Comparison of ENCODE assay signal across 13 mouse cellular contexts in the genomic region with DNA sequence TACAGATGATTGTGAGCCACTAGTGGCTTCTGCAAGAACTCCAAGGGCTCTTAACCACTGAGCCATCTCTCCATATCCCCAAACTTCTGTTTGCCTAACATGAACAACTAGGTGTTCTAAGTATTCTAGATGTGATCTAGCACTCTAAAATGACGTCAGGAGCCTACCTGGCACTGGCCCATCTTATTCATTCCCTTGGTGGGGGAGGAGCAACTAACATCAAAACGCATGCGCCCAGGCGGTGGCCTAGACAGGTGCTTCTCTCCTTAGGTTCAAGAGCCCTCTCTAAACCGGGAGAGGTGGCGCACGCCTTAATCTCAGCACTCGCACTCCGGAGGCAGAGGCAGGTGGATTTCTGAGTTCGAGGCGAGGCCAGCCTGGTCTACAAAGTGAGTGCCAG. TPM values are rescaled to one million over a fixed set of nuclear protein-coding genes. Genes with fewer than 3 reads are reported as not detected.
DNase-seq lines count a peak whose midpoint lies in the region; ATAC-seq and TF ChIP-seq lines count a peak whose summit lies in the region.
"Had no signal": no experiment of that assay in that cellular context is flagged by ENCODE, and none has a peak within 500 bp of the region (broad histone marks: within the 10 kb centered on the region; RNA-seq: fewer than 3 reads in every experiment).

No protein-coding gene starts in this region.

- no peaks in the 10 kb centered on the region for H3K9me3 ChIP-seq in forebrain, embryonic 10.5 days
- no peaks in the 10 kb centered on the region for H3K9me3 ChIP-seq in forebrain, embryonic 11.5 days (ENCODE audit: control insufficient read depth, low read length)
- H3K9me3 ChIP-seq in limb, embryonic 14.5 days (ENCODE audit: control insufficient read depth, low read length): no peaks in the 10 kb centered on the region
- no peaks in the 10 kb centered on the region for H3K9me3 ChIP-seq in stomach, postnatal 0 days (ENCODE audit: control insufficient read depth, low read length)
- H3K9me3 ChIP-seq: megakaryocyte, embryonic 14.5 days had no signal

- H3K9ac ChIP-seq in forebrain, embryonic 11.5 days (ENCODE audit: low read length): no peak overlapping the region
- no peak overlapping the region for H3K9ac ChIP-seq in limb, embryonic 14.5 days (ENCODE audit: low read depth, low read length, severe bottlenecking)
- H3K9ac ChIP-seq in stomach, postnatal 0 days (ENCODE audit: low read length): no peak overlapping the region

- no peak overlapping the region for H3K27ac ChIP-seq in forebrain, embryonic 10.5 days
- no peak overlapping the region for H3K27ac ChIP-seq in forebrain, embryonic 11.5 days (ENCODE audit: low read depth, low read length)
- H3K27ac ChIP-seq in limb, embryonic 14.5 days (replicated peaks; ENCODE audit: low read depth, low read length): no peak overlapping the region
- no peak overlapping the region for H3K27ac ChIP-seq in stomach, postnatal 0 days (replicated peaks)

- WGBS in forebrain, embryonic 10.5 days: 66% methylated on average over 11 of the region's 11 CpGs
- 62% methylated on average over 11 of the region's 11 CpGs for WGBS in forebrain, embryonic 11.5 days
- 49% methylated on average over 11 of the region's 11 CpGs for WGBS in limb, embryonic 14.5 days
- 62% methylated on average over 11 of the region's 11 CpGs for WGBS in stomach, postnatal 0 days

- peaks cover 37% of the 10 kb centered on the region for H3K27me3 ChIP-seq in forebrain, embryonic 10.5 days (ENCODE audit: poor library complexity, severe bottlenecking)
- peaks cover 18% of the 10 kb centered on the region for H3K27me3 ChIP-seq in forebrain, embryonic 11.5 days (ENCODE audit: control insufficient read depth, insufficient read depth, low read length)
- H3K27me3 ChIP-seq in limb, embryonic 14.5 days (ENCODE audit: control insufficient read depth, insufficient read depth, low read length): peaks cover 17% of the 10 kb centered on the region
- H3K27me3 ChIP-seq in stomach, postnatal 0 days (ENCODE audit: control insufficient read depth, insufficient read depth, low read length): no peaks in the 10 kb centered on the region

- no peak for TF ChIP-seq EP300 in stomach, postnatal 0 days (optimal IDR thresholded peaks at IDR 0.05)

- no peak for DNase-seq in forebrain, embryonic 10.5 days (ENCODE audit: extremely low spot score, low spot score)
- DNase-seq in forebrain, embryonic 11.5 days (ENCODE audit: low spot score): no peak
- DNase-seq in lung, postnatal 36 days: peak; percentile 27
- DNase-seq in lung, postnatal 25 days (ENCODE audit: low spot score): no peak
- DNase-seq in limb, embryonic 14.5 days (ENCODE audit: low spot score): no peak
- DNase-seq in stomach, postnatal 0 days (ENCODE audit: low spot score): no peak
- DNase-seq in adrenal gland, postnatal 25 days: no peak
- no peak for DNase-seq in right cerebral cortex, postnatal 36 days (ENCODE audit: low spot score in 2 of 2)
- DNase-seq: cerebellum, adult 11 months; right cerebral cortex, adult 18-20 months; thymus, adult 2 months had no signal

- H3K4me1 ChIP-seq in forebrain, embryonic 10.5 days: peaks cover 19% of the 10 kb centered on the region
- H3K4me1 ChIP-seq in forebrain, embryonic 11.5 days (replicated peaks; ENCODE audit: control insufficient read depth, insufficient read depth, low read length): peaks cover 10% of the 10 kb centered on the region
- H3K4me1 ChIP-seq in limb, embryonic 14.5 days (ENCODE audit: control insufficient read depth, insufficient read depth, low read length): peaks cover 8% of the 10 kb centered on the region
- H3K4me1 ChIP-seq in stomach, postnatal 0 days (replicated peaks; ENCODE audit: control insufficient read depth, insufficient read depth): peaks cover 6% of the 10 kb centered on the region; the same call in 1 of the 2 replicates

- no peak for ATAC-seq in forebrain, embryonic 11.5 days (replicated peaks; ENCODE audit: low FRiP score)
- no peak for ATAC-seq in limb, embryonic 14.5 days (ENCODE audit: low FRiP score, low read depth)
- ATAC-seq in stomach, postnatal 0 days (ENCODE audit: low FRiP score, low TSS enrichment): no peak

- no peak overlapping the region for H3K4me2 ChIP-seq in forebrain, embryonic 11.5 days (ENCODE audit: low read depth, low read length, severe bottlenecking)
- H3K4me2 ChIP-seq in limb, embryonic 14.5 days (replicated peaks; ENCODE audit: low read depth, low read length, severe bottlenecking): no peak overlapping the region; the same call in 1 of the 2 replicates
- 0 out of 2 replicates have a peak overlapping the region, but pooled peaks have one; percentile 87 for H3K4me2 ChIP-seq in stomach, postnatal 0 days (replicated peaks; ENCODE audit: low read depth)

- peak overlapping the region; percentile 63 for H3K4me3 ChIP-seq in forebrain, embryonic 10.5 days
- no peak overlapping the region for H3K4me3 ChIP-seq in forebrain, embryonic 11.5 days (ENCODE audit: low read depth, low read length)
- H3K4me3 ChIP-seq in limb, embryonic 14.5 days (replicated peaks; ENCODE audit: low read length): peak overlapping the region; percentile 55; the same call in 1 of the 2 replicates
- no peak overlapping the region for H3K4me3 ChIP-seq in stomach, postnatal 0 days (ENCODE audit: low read depth, low read length)

- no peak for TF ChIP-seq POLR2A in limb, embryonic 14.5 days (IDR thresholded peaks at IDR 0.05; ENCODE audit: borderline replicate concordance, extremely low read depth, insufficient read depth, insufficient read length)

- no peak for TF ChIP-seq CTCF in stomach, postnatal 0 days (IDR thresholded peaks at IDR 0.05; ENCODE audit: low read depth)

- no peaks in the 10 kb centered on the region for H3K36me3 ChIP-seq in forebrain, embryonic 10.5 days (replicated peaks)
- H3K36me3 ChIP-seq in forebrain, embryonic 11.5 days (ENCODE audit: control insufficient read depth, insufficient read depth, low read length): no peaks in the 10 kb centered on the region
- no peaks in the 10 kb centered on the region for H3K36me3 ChIP-seq in limb, embryonic 14.5 days (ENCODE audit: control insufficient read depth, insufficient read depth, low read length)
- no peaks in the 10 kb centered on the region for H3K36me3 ChIP-seq in stomach, postnatal 0 days (ENCODE audit: control insufficient read depth, insufficient read depth, low read length)

RNA-seq across cellular contexts. Expression of a gene that starts 1.3 kb away (rescaled TPM):
- 2.1 and 2.3 TPM in 2 replicates for polyA plus RNA-seq in forebrain, embryonic 10.5 days (2016; fragmentation: Nextera tagmentation; extraction: Ambion mirVana)
- polyA plus RNA-seq in forebrain, embryonic 11.5 days (2014; fragmentation: Nextera tagmentation; extraction: Ambion mirVana): 1.4 and 1.9 TPM in 2 replicates
- 4.7 and 4.8 TPM in 2 replicates for polyA plus RNA-seq in limb, embryonic 14.5 days (2012; rRNA removed)
- 3.9 and 4.6 TPM in 2 replicates for polyA plus RNA-seq in limb, embryonic 14.5 days (2014; fragmentation: Nextera tagmentation; extraction: Ambion mirVana)
- 0.83 and 1.2 TPM in 2 replicates for polyA plus RNA-seq in stomach, postnatal 0 days (2015; fragmentation: Nextera tagmentation; extraction: Ambion mirVana)
- 6.2 and 8.5 TPM in 2 replicates for total RNA-seq in adrenal gland, postnatal 25 days (2021)
- total RNA-seq: hematopoietic stem cell, adult 5-6 weeks had no signal

RNA-seq across cellular contexts. Expression of a gene that starts 22.9 kb away (rescaled TPM):
- polyA plus RNA-seq in forebrain, embryonic 10.5 days (2016; fragmentation: Nextera tagmentation; extraction: Ambion mirVana): 529 and 553 TPM in 2 replicates
- 212 and 213 TPM in 2 replicates for polyA plus RNA-seq in forebrain, embryonic 11.5 days (2014; fragmentation: Nextera tagmentation; extraction: Ambion mirVana)
- polyA plus RNA-seq in limb, embryonic 14.5 days (2012; rRNA removed): 248 and 345 TPM in 2 replicates
- 151 and 167 TPM in 2 replicates for polyA plus RNA-seq in limb, embryonic 14.5 days (2014; fragmentation: Nextera tagmentation; extraction: Ambion mirVana)
- polyA plus RNA-seq in stomach, postnatal 0 days (2015; fragmentation: Nextera tagmentation; extraction: Ambion mirVana): 155 and 161 TPM in 2 replicates
- 147 and 148 TPM in 2 replicates for total RNA-seq in adrenal gland, postnatal 25 days (2021)

RNA-seq across cellular contexts. Expression of a gene that starts 41.8 kb away (rescaled TPM):
- polyA plus RNA-seq in forebrain, embryonic 10.5 days (2016; fragmentation: Nextera tagmentation; extraction: Ambion mirVana): 0.16 TPM in 1 of 2 replicates, not detected in the other
- polyA plus RNA-seq in forebrain, embryonic 11.5 days (2014; fragmentation: Nextera tagmentation; extraction: Ambion mirVana): not detected in 2 replicates
- polyA plus RNA-seq in limb, embryonic 14.5 days (2012; rRNA removed): 0.05 and 0.06 TPM in 2 replicates
- 0.26 TPM in 1 of 2 replicates, not detected in the other for polyA plus RNA-seq in limb, embryonic 14.5 days (2014; fragmentation: Nextera tagmentation; extraction: Ambion mirVana)
- polyA plus RNA-seq in stomach, postnatal 0 days (2015; fragmentation: Nextera tagmentation; extraction: Ambion mirVana): 0.12 and 0.24 TPM in 2 replicates
- total RNA-seq in adrenal gland, postnatal 25 days (2021): not detected in 2 replicates
- total RNA-seq: hematopoietic stem cell, adult 5-6 weeks had no signal

Comparison
In these comparisons a context has a peak if more than half of its experiments do, and no peak if none do; other contexts are left out.
1. H3K4me3 ChIP-seq: peak in forebrain, embryonic 10.5 days (single experiment) and limb, embryonic 14.5 days (single experiment); none in forebrain, embryonic 11.5 days (single experiment) and stomach, postnatal 0 days (single experiment).